Mouse (Mus musculus): ENCODE results near the gene D130040H23Rik. TPM values are rescaled to one million over a fixed set of nuclear protein-coding genes. Genes with fewer than 3 reads are reported as not detected.
"Not testable (repeated sequence)": the region's sequence is repeated elsewhere in the genome, so short reads cannot be mapped to it uniquely, and the experiment has no call there.

D130040H23Rik gene
- polyA plus RNA-seq, 2 experiments: 3.7 to 4.2 TPM

DNA sequence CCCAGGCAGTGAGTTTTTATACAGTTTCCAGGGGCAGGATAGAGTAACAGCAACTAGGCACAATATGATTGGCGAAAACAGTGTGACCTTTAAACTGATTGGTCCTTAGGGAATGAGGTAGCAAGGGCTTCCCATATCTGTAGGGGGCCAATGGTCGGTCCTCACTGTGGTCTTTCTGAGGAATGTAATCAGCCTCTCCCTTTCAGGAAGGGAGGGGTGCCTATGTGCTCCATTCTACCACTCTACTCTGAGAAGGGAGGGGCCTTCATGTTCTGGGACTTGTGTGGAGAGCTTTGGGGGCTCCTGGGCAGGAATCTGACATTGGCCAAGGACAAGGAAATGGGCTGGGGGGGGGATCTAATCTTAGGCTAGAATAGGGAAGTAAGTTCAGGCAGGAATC lies 53.9 kb downstream of the D130040H23Rik start:
- Histone ChIP-seq H3K9ac (ENCODE audit: low read depth, low read length, severe bottlenecking) (no peak overlapping the region), H3K4me3 (replicated peaks; ENCODE audit: low read length) (no peak overlapping the region)
- no peak for ATAC-seq (ENCODE audit: low FRiP score, low read depth)

DNA sequence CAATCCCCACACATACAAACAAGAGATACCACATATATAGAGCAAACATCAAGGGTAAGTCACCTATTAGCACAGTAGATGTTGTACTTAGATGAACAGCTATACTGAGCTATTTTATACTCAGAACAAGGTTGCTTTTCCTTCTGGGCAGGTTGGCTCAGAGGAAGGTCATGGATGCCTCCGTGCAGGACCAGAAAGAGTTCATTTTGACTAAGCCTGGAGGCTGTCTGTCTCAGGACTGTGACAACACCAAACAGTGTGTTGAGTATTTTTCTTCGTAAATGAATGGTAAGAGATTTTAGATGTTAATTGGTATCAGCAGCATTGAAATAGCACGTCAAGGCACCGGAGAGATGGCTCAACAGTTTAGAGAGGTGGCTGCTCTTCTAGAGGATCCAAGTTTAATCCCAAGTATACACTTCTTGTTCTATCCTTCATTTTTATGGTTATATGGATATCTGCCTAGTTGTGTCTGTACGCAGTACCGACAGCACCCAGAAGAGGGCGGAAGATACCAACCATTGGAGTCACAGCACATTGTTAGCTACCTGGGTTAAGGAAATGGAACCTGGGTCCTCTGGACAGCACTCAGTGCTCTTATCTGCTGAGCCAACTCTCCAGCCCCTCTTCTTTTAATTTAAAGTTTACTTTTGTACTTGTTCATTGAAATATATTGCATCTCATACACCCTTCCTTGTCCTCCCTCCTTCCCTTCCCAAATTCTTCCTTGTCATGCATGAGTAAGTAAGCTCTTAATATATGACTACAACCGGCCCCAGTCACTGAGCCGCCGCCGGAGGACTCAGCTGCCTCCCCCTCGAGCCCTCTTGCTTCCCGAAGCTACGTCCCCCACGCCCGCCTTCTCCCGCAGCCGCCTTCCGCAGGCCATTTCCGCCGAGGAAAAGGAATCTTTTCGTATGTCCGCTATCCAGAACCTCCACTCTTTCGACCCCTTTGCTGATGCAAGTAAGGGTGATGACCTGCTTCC lies 57.7 kb downstream of the D130040H23Rik start:
- Histone ChIP-seq H3K36me3 (ENCODE audit: control insufficient read depth, insufficient read depth, low read length) (no peaks in the 10 kb centered on the region), H3K9me3 (ENCODE audit: control insufficient read depth, low read length) (no peaks in the 10 kb centered on the region), H3K27ac (replicated peaks; ENCODE audit: low read depth, low read length) (no peak overlapping the region), H3K4me2 (replicated peaks; ENCODE audit: low read depth, low read length, severe bottlenecking) (peak overlapping the region; percentile 53), H3K4me3 (replicated peaks; ENCODE audit: low read length) (peak overlapping the region; percentile 21), H3K27me3 (ENCODE audit: control insufficient read depth, insufficient read depth, low read length) (no peaks in the 10 kb centered on the region), H3K4me1 (ENCODE audit: control insufficient read depth, insufficient read depth, low read length) (no peaks in the 10 kb centered on the region), H3K9ac (ENCODE audit: low read depth, low read length, severe bottlenecking) (peak overlapping the region; percentile 40)
- DNase-seq (ENCODE audit: low spot score) (peak; percentile 76), ATAC-seq (ENCODE audit: low FRiP score, low read depth) (peak; percentile 86)
- 13% methylated on average over 24 of the region's 24 CpGs for WGBS
- TF ChIP-seq POLR2A (IDR thresholded peaks at IDR 0.05; ENCODE audit: borderline replicate concordance, extremely low read depth, insufficient read depth, insufficient read length): no peak

More for the DNA sequence above, 53.9 kb downstream of the D130040H23Rik start:
- Histone ChIP-seq H3K9me3 (ENCODE audit: control insufficient read depth, low read length) (no peaks in the 10 kb centered on the region), H3K27ac (replicated peaks; ENCODE audit: low read depth, low read length) (no peak overlapping the region), H3K27me3 (ENCODE audit: control insufficient read depth, insufficient read depth, low read length) (no peaks in the 10 kb centered on the region), H3K36me3 (ENCODE audit: control insufficient read depth, insufficient read depth, low read length) (no peaks in the 10 kb centered on the region), H3K4me2 (replicated peaks; ENCODE audit: low read depth, low read length, severe bottlenecking) (no peak overlapping the region), H3K4me1 (ENCODE audit: control insufficient read depth, insufficient read depth, low read length) (no peaks in the 10 kb centered on the region)
- TF ChIP-seq POLR2A (IDR thresholded peaks at IDR 0.05; ENCODE audit: borderline replicate concordance, extremely low read depth, insufficient read depth, insufficient read length): no peak
- no peak for DNase-seq (ENCODE audit: low spot score)
- WGBS: 77% methylated on average over 2 of the region's 2 CpGs

DNA sequence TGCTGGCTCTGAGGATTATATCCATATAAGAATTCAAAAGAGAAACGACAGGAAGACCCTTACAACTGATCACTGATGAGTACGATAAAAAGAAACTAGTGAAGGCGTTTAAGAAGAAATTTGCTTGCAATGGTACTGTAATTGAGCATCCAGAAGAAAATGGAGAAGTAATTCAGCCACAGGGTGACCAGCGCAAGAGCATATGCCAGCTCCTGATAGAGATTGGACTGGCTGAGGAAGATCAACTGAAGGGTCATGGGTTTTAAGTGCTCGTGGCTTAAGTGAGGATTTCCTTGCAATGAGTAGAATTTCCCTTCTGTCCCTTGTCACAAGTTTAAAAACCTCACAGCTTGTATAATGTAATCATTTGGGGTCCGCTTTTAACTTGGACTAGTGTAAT lies 58.4 kb downstream of the D130040H23Rik start:
- 59% methylated on average over 6 of the region's 6 CpGs for WGBS
- peak overlapping the region; percentile 21 for H3K4me3 ChIP-seq (replicated peaks; ENCODE audit: low read length)

More for the DNA sequence above, 58.4 kb downstream of the D130040H23Rik start:
- DNase-seq (ENCODE audit: low spot score); H3K9me3 ChIP-seq (ENCODE audit: control insufficient read depth, low read length); H3K27ac ChIP-seq (replicated peaks; ENCODE audit: low read depth, low read length); H3K4me1 ChIP-seq (ENCODE audit: control insufficient read depth, insufficient read depth, low read length); H3K36me3 ChIP-seq (ENCODE audit: control insufficient read depth, insufficient read depth, low read length); ATAC-seq (ENCODE audit: low FRiP score, low read depth); H3K27me3 ChIP-seq (ENCODE audit: control insufficient read depth, insufficient read depth, low read length): not testable (repeated sequence)
- Histone ChIP-seq H3K4me2 (replicated peaks; ENCODE audit: low read depth, low read length, severe bottlenecking) (peak overlapping the region; percentile 53), H3K9ac (ENCODE audit: low read depth, low read length, severe bottlenecking) (peak overlapping the region; percentile 40)

Other genes with a start within 250 kb of the D130040H23Rik start
- gene Zfp930, start 62.0 kb upstream of the D130040H23Rik start, polyA plus RNA-seq (2012; rRNA removed): 7.6 and 14.0 TPM in 2 replicates
- 15.9 and 16.1 TPM in 2 replicates for gene Zfp930, start 62.0 kb upstream of the D130040H23Rik start, polyA plus RNA-seq (2014; fragmentation: Nextera tagmentation; extraction: Ambion mirVana)
- 0.03 TPM in 1 of 2 replicates, not detected in the other for gene Gm9495, start 182.5 kb downstream of the D130040H23Rik start, polyA plus RNA-seq (2012; rRNA removed)
- not detected in 2 replicates for gene Gm9495, start 182.5 kb downstream of the D130040H23Rik start, polyA plus RNA-seq (2014; fragmentation: Nextera tagmentation; extraction: Ambion mirVana)

All from limb, embryonic 14.5 days (tissue).